In genomic region chr17:35163326-35164081, GRCm38 (mm10) we compare ENCODE assay signal across 8 mouse cellular contexts. TPM values are rescaled to one million over a fixed set of nuclear protein-coding genes. Genes with fewer than 3 reads are reported as not detected.
A peak's percentile ranks its signal among the peaks of the same experiment; 100 is the strongest.
DNase-seq lines count a peak whose midpoint lies in the region; ATAC-seq and TF ChIP-seq lines count a peak whose summit lies in the region.

No protein-coding gene starts in this region.

- no peaks in the 10 kb centered on the region for H3K9me3 ChIP-seq in limb, embryonic 14.5 days (ENCODE audit: control insufficient read depth, low read length)

- peak overlapping the region; percentile 51 for H3K27ac ChIP-seq in embryonic fibroblast, embryonic 13.5 days (ENCODE audit: insufficient read depth, low read length)
- peak overlapping the region; percentile 93 for H3K27ac ChIP-seq in limb, embryonic 14.5 days (replicated peaks; ENCODE audit: low read depth, low read length)

- WGBS in limb, embryonic 14.5 days = 6% methylated on average over 8 of the region's 8 CpGs

- no peak for TF ChIP-seq CTCF in embryonic fibroblast, embryonic 13.5 days (IDR thresholded peaks at IDR 0.05; ENCODE audit: borderline replicate concordance, insufficient read depth, low read length)

- ATAC-seq in limb, embryonic 14.5 days (ENCODE audit: low FRiP score, low read depth) = no peak
- ATAC-seq in megakaryocyte progenitor cell, adult 5-6 weeks (replicated peaks; ENCODE audit: poor library complexity) = no peak

- H3K27me3 ChIP-seq in limb, embryonic 14.5 days (ENCODE audit: control insufficient read depth, insufficient read depth, low read length) = no peaks in the 10 kb centered on the region

- TF ChIP-seq POLR2A in embryonic fibroblast, embryonic 13.5 days (IDR thresholded peaks at IDR 0.05; ENCODE audit: low read depth, low read length) = no peak
- TF ChIP-seq POLR2A in limb, embryonic 14.5 days (IDR thresholded peaks at IDR 0.05; ENCODE audit: borderline replicate concordance, extremely low read depth, insufficient read depth, insufficient read length) = no peak

- peak; percentile 64 for DNase-seq in cerebellum, adult 9-11 months
- no peak for DNase-seq in cerebellum, adult 18-20 months
- peak; percentile 49 for DNase-seq in 3T3-L1 (ENCODE audit: low read depth, low spot score)
- no peak for DNase-seq in limb, embryonic 14.5 days (ENCODE audit: low spot score)
- DNase-seq in left cerebral cortex, postnatal 4 days = no peak
- DNase-seq in thymus, postnatal 25 days = no peak

- H3K4me2 ChIP-seq in limb, embryonic 14.5 days (replicated peaks; ENCODE audit: low read depth, low read length, severe bottlenecking) = peak overlapping the region; percentile 85

- intact Hi-C loops in left cerebral cortex, postnatal 4 days (cut with DNase I) = no loop called here

- H3K4me3 ChIP-seq in embryonic fibroblast, embryonic 13.5 days (ENCODE audit: insufficient read depth, low read length) = peak overlapping the region; percentile 100
- H3K4me3 ChIP-seq in limb, embryonic 14.5 days (replicated peaks; ENCODE audit: low read length) = peak overlapping the region; percentile 99

- H3K9ac ChIP-seq in limb, embryonic 14.5 days (ENCODE audit: low read depth, low read length, severe bottlenecking) = peak overlapping the region; percentile 99

- peaks cover 42% of the 10 kb centered on the region for H3K36me3 ChIP-seq in limb, embryonic 14.5 days (ENCODE audit: control insufficient read depth, insufficient read depth, low read length)

- H3K4me1 ChIP-seq in embryonic fibroblast, embryonic 13.5 days (ENCODE audit: control insufficient read depth, insufficient read depth, low read length) = no peaks in the 10 kb centered on the region
- H3K4me1 ChIP-seq in limb, embryonic 14.5 days (ENCODE audit: control insufficient read depth, insufficient read depth, low read length) = peaks cover 14% of the 10 kb centered on the region

RNA-seq across cellular contexts. Expression of gene Prrc2a, which starts 1.2 kb away (rescaled TPM):
- polyA plus RNA-seq in embryonic fibroblast, embryonic 13.5 days (2011; ENCODE audit: insufficient read length, low read depth, missing spikeins) = 174 and 183 TPM in 2 replicates
- 404 and 512 TPM in 2 replicates for polyA plus RNA-seq in limb, embryonic 14.5 days (2012; rRNA removed)
- 192 and 196 TPM in 2 replicates for polyA plus RNA-seq in limb, embryonic 14.5 days (2014; fragmentation: Nextera tagmentation; extraction: Ambion mirVana)
- 228 and 262 TPM in 2 replicates for total RNA-seq in megakaryocyte progenitor cell, adult 5-6 weeks (2015)
- 59.6 and 63.9 TPM in 2 replicates for total RNA-seq in megakaryocyte progenitor cell, adult 5-6 weeks (2017)
- total RNA-seq in left cerebral cortex, postnatal 4 days (2021) = 100 to 1,000 TPM; 311 to 315 TPM

RNA-seq across cellular contexts. Expression of gene Aif1, which starts 12.4 kb away (rescaled TPM):
- not detected in 2 replicates for polyA plus RNA-seq in embryonic fibroblast, embryonic 13.5 days (2011; ENCODE audit: insufficient read length, low read depth, missing spikeins)
- 4.0 and 4.8 TPM in 2 replicates for polyA plus RNA-seq in limb, embryonic 14.5 days (2012; rRNA removed)
- 13.1 and 15.7 TPM in 2 replicates for polyA plus RNA-seq in limb, embryonic 14.5 days (2014; fragmentation: Nextera tagmentation; extraction: Ambion mirVana)
- total RNA-seq in megakaryocyte progenitor cell, adult 5-6 weeks (2015) = 5.8 and 12.4 TPM in 2 replicates
- 8.9 and 11.5 TPM in 2 replicates for total RNA-seq in megakaryocyte progenitor cell, adult 5-6 weeks (2017)
- total RNA-seq in left cerebral cortex, postnatal 4 days (2021) = 1 to 10 TPM; 2.5 to 3.6 TPM

RNA-seq across cellular contexts. Expression of gene Lst1, which starts 24.7 kb away (rescaled TPM):
- polyA plus RNA-seq in embryonic fibroblast, embryonic 13.5 days (2011; ENCODE audit: insufficient read length, low read depth, missing spikeins) = 2.5 and 3.5 TPM in 2 replicates
- 21.8 and 24.4 TPM in 2 replicates for polyA plus RNA-seq in limb, embryonic 14.5 days (2012; rRNA removed)
- polyA plus RNA-seq in limb, embryonic 14.5 days (2014; fragmentation: Nextera tagmentation; extraction: Ambion mirVana) = 23.2 and 29.2 TPM in 2 replicates
- total RNA-seq in megakaryocyte progenitor cell, adult 5-6 weeks (2015) = 65.2 and 70.1 TPM in 2 replicates
- total RNA-seq in megakaryocyte progenitor cell, adult 5-6 weeks (2017) = 47.2 and 99.6 TPM in 2 replicates
- 10 to 100 TPM; 12.3 to 17.6 TPM for total RNA-seq in left cerebral cortex, postnatal 4 days (2021)

RNA-seq across cellular contexts. Expression of gene Bag6, which starts 28.5 kb away (rescaled TPM):
- polyA plus RNA-seq in embryonic fibroblast, embryonic 13.5 days (2011; ENCODE audit: insufficient read length, low read depth, missing spikeins) = 193 and 196 TPM in 2 replicates
- 265 and 361 TPM in 2 replicates for polyA plus RNA-seq in limb, embryonic 14.5 days (2012; rRNA removed)
- 76.2 and 82.8 TPM in 2 replicates for polyA plus RNA-seq in limb, embryonic 14.5 days (2014; fragmentation: Nextera tagmentation; extraction: Ambion mirVana)
- total RNA-seq in megakaryocyte progenitor cell, adult 5-6 weeks (2015) = 73.9 and 78.5 TPM in 2 replicates
- total RNA-seq in megakaryocyte progenitor cell, adult 5-6 weeks (2017) = 77.3 and 88.5 TPM in 2 replicates
- total RNA-seq in left cerebral cortex, postnatal 4 days (2021) = 100 to 1,000 TPM; 395 to 410 TPM

RNA-seq across cellular contexts. Expression of gene Ltb, which starts 30.7 kb away (rescaled TPM):
- not detected in 2 replicates for polyA plus RNA-seq in embryonic fibroblast, embryonic 13.5 days (2011; ENCODE audit: insufficient read length, low read depth, missing spikeins)
- polyA plus RNA-seq in limb, embryonic 14.5 days (2012; rRNA removed) = 1.7 and 3.0 TPM in 2 replicates
- 1.1 and 1.4 TPM in 2 replicates for polyA plus RNA-seq in limb, embryonic 14.5 days (2014; fragmentation: Nextera tagmentation; extraction: Ambion mirVana)
- total RNA-seq in megakaryocyte progenitor cell, adult 5-6 weeks (2015) = 0.22 and 0.81 TPM in 2 replicates
- total RNA-seq in megakaryocyte progenitor cell, adult 5-6 weeks (2017) = 0.47 and 4.4 TPM in 2 replicates
- total RNA-seq in left cerebral cortex, postnatal 4 days (2021) = under 1 TPM; 0.77 to 0.88 TPM

Comparison
In these comparisons a context has a peak if more than half of its experiments do, and no peak if none do; other contexts are left out.
1. DNase-seq: peak in cerebellum, adult 9-11 months (single experiment) and 3T3-L1 (single experiment); none in cerebellum, adult 18-20 months (0 of 2), limb, embryonic 14.5 days (single experiment), left cerebral cortex, postnatal 4 days (single experiment) and thymus, postnatal 25 days (single experiment).